Mouse (Mus musculus) testis, postnatal 10 days (tissue): ENCODE results near the gene Zfp148.
"Not testable (repeated sequence)": the region's sequence is repeated elsewhere in the genome, so short reads cannot be mapped to it uniquely, and the experiment has no call there.

Experiments used
- DNase-seq: peaks from one replicate; pipeline ENCODE4 v3.0.0; 2021; ENCODE audit warnings: low spot score

The Zfp148 gene

DNA sequence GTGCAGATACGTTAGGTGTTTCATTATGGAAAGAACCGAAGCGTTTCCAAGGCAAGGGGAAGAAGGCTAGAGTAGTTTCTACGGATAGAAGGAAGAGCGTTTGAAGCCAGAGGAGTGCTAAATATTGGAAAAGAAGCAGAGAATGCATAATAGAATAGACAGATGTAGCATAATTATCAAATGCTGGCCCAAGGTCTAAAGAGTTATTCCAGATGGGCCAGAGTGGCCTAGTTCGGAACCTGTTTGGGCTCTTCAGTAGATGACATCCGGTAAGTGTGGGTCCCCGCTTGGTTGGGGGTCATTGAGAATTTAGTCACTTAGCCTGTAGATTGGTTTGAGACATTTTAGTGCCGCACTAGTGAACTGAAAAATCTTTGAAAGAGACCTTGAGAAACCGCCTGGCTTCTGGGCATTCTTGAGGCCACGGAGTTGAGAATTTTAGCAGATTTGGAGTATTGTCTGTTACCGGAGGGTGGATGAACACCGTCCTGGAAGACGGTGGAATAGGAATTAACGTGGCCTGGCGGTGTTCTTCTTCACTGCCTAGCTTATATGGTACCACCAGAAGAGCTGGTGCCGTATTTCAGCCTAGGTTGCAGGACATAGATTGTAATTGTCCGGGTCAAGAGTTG, 1.1 kb downstream of the Zfp148 start:
- DNase-seq: no peak

DNA sequence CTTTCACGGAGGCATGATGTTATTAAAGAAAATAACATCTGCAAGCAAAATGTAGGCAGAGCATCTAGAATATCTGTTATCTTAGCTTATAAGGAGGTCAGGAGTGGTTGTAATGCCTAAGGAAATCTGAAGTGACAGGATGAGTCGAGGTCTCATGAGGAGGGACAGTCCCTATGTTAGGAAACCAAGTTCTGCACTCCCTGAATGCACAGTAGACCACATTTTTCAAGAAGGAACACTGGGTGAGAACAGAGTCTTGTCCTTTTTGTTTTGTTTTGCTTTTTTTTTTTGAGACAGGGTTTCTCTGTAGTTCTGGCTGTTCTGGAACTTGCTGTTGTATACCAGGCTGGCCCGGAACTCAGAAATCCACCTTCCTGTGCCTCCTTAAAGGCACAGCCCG, 1.7 kb downstream of the Zfp148 start:
- DNase-seq: no peak

DNA sequence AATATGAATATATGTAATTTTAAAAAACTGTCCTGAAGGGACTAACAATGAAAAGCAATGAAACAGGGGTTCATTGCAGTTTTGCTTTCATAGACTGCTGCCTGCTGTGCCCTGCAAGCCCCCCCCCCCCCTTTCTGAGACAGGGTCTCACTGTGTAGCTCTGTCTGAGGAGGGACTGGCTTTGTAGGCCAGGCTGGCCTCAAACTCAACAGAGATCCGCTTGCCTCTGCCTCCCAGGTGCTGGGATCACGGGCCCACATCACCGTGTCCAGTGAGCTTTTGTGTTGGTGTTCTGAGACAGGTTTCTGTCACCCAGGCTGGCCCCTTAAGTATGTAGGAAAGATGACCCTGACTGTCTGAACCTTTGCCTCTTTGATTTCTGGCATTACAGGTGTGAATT, 2.9 kb downstream of the Zfp148 start:
- no peak for DNase-seq

DNA sequence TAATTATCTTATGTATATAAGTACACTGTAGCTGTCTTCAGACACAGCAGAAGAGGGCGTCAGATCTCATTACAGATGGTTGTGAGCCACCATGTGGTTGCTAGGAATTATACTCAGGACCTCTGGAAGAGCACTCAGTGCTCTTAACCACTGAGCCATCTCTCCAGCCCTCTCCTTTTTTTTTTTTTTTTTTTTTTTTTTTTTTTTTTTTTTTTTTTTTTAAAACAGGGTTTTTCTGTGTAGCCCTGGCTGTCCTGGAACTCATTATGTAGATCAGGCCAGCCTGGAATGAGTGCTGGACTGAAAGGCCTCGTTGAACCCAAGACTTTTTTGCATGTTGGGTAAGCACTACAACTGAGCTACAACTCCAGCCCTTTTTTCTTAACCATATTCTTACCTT, 3.4 kb downstream of the Zfp148 start:
- not testable (repeated sequence) for DNase-seq

DNA sequence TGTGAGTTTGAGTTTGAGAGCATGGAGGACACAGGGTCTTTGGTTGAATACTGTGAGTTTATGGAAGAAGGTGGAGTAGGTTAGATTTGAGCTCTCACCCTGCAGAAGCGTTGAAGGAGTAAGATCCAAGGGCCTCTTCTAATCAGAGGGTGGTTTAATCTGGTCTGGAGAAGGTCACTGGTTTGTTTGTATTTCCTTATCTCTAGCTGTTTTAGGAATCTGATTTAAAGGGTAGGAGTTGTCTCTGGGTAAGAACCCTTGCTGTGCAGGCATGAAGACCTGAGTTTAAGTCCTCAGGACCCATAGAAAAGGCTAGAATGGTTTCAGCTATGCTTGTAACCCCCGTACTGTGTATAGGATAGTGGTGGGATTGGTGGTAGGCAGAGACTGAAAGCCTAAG, 6.4 kb downstream of the Zfp148 start:
- DNase-seq: no peak

DNA sequence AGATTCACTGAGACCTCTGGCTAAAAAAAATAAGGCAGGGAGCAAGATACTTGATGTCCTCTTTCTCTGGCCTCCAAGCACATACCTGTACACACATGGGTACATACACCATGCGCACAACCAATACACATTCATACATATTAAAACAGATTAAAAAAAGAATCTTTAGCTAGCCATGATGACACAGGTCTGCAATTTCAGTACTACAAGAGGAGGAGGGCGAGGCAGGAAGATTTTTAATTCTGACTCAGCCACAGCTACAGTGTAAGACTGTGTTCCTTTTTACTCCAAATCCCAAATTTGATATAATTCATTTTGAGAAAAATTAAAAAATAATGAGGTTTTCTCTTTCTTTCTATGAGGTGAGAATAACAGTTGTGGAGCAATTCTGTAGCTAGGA, 6.8 kb downstream of the Zfp148 start:
- no peak for DNase-seq

DNA sequence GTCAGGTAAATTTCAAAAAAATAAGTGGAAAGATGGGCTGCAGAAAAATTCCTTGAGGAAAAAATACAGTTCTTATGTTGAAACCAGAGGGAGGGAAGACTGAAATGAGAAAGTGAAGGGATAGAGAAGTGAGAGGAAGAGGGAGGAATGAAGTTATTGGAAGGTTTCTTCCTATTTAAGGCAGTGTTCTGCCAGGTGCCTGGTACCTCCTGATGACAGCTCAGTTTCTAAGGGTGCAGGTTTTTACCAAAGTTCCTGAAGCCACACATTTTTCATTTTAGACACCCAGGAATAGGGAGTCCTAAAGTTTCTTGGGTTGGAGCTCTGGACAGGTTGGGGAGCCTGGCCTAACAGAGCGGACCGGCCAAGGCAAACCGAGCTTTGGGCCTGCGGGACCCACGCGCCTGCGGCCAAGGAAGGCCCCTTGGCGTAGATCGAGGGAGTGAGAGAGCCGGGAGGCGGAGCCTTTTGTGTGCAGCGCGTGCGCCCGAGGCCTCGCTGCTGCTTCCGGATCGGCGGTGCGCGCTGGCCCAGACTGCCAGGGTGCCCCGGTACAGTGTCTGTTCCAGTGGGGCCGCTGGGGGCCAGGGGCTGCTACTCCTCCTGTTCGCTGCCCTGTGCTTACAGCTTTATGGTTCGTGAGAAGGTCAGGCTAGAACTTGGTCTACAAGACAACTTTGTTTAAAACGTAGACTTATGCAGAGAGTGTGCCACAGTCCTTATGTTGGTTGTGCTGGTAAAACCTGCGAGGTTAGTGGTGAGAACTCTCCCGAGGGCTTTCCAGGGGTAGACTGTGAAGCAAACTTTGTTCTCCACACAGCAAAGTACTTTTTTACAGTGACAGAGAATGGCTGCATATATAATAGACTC, 19.5 kb downstream of the Zfp148 start:
- peak; percentile 83 for DNase-seq

DNA sequence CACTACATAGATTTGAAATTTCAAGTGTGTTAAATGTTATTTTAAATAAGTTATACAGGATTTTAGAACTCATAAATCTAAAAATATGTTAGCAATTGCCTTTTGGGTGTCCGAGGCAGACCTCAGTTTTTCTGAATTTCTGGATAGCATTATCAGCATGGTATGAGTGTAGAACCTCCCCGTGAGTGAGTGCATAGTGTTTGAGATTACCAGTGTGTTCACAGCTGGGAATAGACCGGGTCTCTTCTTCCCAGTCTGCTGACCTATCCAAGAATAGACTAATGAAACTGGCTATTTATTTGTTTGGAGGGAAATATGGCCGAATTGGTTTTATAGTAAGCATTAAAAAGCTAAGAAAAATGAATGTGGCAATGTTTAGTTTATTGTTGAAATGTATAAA, 20.3 kb downstream of the Zfp148 start:
- DNase-seq: no peak

DNA sequence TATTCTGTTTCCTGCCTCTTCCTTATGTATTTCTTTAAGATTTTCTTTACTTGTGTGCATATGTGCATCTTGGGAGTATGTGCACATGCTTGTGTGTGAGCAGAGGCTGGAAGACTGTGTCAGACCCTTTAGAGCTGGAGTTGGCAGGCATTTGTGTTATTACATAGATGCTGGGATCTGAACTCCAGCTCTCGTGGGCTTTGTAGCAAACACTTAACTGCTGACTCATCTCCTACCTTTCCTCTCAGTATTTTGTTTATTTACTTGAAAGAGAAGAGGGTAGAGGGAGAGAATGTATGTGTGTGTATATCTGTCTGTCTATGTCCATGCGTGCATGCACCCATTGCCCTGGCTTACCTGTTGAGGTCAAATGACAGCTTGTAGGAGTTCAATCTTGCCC, 22.6 kb downstream of the Zfp148 start:
- no peak for DNase-seq

DNA sequence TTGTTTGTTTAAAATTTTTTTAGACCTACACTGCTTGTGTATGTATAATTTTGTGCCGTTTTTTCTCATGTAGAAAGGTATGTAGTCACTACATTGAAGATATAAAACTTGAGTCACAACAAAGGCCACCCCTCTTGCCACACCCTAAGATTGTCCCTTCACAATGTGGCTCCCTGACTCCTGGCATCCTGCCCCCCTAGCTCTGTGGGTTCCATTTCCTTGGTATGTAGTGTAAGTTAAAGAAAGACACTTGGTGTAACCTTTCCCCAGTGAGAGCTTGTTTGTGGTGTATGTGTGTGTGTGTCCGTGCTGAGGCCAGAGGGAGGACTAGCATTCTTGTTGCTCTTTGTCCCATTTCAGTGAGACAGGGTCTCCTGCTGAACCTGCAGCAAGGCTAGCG, 23.4 kb downstream of the Zfp148 start:
- no peak for DNase-seq

DNA sequence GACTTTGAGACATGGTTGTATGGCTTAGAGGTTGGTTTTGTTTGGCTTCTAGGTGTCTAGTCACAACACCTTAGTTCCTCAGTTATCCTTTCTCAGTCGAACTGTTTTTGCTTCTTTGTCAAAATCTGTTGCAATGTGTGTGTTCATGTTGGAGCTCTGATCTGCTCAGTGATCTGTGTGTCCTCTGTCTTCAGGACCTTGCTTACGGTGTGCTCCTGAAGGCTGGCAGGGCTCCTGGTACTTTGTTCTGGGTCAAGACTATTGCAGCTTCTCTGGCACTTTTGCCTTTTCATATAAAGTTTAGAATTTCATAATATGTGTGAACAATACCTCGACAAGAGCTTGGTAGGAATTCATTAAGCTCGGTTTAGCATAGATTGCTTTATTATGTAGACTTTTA, 24.9 kb downstream of the Zfp148 start:
- DNase-seq: no peak

DNA sequence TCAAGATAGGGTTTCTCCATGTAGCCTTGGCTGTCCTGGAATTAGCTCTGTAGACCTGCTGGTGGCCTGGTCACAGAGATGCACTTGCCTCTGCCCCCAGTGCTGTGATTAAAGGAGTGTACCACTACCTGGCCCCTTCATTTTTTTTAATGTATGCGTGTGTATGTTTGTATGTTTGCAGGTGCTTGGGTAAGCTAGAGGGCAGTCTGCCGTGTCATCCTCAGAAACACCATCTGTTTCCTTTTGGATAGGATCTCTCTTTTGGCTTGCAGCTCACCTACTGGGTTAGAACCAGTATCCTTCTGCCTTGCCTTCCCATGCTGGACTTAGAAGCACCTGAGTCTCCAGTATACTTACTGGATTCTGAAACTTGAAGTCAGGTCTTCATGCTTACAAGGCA, 29.5 kb downstream of the Zfp148 start:
- no peak for DNase-seq

DNA sequence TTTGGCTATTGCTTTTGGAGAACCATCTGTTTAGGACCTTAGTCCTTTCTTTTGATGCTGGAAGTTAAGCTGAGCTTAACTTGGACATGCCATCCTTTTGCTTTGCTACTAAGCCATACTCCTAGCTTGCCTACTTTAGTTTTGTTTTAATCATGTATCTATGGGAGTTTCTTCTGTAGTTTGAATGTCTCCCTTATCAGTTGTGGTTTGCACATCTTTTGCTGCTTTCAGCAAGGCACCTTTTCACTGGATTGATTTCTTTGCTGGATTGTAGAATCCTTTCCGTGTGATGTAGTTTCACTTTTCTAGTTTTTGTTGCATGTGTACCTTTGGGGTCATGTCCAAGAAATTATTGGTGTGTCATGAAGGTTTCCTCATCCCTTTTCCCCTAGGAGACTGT, 30.0 kb downstream of the Zfp148 start:
- no peak for DNase-seq

DNA sequence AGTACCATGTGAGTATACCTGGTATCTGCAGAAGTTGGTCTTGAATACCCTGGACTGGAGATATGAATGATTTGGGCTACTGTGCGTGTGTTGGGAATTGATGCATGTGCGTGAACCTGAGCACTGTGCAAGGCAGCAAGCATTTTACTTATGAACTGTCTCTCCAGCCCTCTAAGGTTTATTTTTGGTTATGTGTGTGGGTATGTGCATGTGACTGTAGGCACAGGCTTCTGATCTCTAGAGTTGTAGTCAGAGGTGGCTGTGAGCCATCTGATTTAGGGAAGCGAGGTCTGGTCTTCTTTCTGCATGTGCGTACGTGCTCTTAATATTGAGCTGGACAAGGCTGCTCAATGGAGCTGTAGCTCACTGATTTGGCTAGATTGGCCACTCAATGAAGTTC, 33.6 kb downstream of the Zfp148 start:
- DNase-seq: no peak

DNA sequence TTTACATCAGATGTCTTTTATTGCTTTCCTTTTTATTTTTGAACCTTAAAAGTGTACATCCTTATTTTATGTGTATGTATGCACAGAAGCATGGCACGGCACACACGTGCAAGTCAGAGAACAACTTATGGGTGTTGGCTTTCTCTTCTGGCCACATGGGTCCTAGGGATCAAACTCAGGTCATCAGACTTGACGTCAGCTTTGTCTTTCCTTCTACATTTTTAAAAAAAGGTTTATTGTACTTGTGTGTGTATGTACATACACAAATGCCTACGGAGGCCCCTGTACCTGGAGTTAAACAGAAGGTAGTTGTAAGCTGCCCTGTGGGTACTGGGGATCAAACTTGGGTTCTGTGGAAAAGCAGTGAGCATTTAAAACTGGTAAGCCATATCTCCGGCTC, 35.0 kb downstream of the Zfp148 start:
- DNase-seq: no peak

DNA sequence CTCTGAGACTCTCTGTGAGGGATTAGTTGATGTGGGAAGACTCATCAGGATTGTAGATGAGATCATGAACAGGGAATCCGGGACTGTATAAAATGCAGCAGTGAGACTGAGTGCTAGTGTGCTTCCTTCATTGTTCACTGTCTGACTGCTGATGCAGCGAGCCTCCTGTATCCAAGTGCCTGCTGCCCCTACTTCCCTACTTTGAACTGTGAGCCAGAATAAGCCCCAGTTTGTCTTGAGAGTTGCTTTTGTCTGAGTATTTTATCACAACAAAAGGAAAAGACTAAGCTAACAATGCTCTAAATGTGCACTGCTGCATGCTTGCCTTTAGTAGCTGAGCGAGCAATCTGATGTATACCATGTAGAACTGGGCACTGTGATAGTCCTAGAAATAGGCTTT, 47.7 kb downstream of the Zfp148 start:
- no peak for DNase-seq

DNA sequence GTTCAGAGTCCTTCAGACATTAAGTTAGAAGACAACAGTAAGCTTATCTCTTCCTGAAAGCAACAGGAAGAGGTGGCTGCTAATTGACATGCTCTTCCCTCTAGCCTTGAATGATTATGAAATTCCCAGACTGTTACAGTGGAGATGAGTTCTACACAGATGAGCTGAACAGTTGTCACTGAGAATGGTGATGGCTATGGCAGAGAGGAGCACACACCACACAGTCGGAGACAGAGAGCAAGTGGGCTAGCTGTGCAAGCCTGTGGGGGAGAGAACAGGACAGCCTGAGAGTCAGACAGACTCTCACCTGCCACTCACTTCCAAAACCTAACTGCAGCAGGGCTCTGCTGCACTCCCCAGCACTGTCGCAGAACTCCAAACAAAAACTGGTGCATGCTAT, 51.0 kb downstream of the Zfp148 start:
- DNase-seq: no peak

DNA sequence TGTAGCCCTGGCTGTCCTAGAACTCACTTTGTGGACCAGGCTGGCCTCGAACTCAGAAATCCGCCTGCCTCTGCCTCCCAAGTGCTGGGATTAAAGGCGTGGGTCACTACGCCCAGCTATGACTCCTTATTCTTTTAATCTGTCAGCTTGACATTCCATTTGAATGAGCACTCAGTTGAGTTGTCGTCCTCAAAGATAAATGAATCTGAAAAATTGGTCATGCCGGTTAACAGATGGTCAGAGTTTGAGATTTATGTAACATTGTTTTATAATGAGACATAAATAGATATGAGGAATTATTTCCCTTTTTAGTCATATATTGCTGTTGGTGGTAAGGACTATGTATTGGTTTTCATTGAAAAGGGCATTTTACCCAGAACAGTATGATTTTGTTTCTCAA, 60.4 kb downstream of the Zfp148 start:
- no peak for DNase-seq

DNA sequence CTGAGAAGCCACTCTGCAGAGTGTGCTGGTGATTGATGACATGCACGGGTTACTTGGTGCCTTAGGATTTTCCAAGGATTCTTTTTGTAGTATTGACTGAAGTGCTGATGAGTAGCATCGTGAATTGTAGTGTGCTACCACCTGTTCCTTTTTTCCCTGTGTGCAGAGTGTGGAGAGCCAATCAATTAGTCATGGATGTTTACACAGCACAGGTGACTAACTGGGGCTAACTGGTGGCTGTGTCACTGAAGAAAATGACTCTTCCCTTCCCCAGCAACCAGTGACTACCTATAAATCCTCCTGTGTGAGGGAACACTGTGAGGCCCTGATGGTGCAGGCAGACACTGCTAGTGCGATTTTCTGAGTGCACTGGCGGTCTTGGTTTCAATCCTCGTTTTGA, 66.2 kb downstream of the Zfp148 start:
- DNase-seq: no peak

DNA sequence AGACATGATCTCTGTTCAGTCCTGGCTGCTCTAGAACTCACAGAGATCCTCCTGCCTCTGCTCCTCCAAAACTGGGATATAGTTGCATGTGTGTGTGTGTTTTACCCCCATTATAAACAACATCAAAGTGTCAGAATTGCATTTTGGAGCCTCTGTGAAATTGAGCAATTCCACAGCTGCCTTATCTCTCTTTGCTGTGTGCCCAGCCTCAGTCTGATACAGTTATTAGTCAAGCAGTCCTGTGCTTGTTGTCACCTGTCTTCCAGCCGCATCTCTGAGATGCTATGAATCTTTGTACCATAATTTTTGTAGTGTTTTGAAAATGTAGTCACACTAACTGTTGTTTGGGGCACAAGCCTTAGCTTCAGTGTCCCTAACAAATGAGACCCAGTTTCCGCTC, 73.2 kb downstream of the Zfp148 start:
- DNase-seq: no peak

DNA sequence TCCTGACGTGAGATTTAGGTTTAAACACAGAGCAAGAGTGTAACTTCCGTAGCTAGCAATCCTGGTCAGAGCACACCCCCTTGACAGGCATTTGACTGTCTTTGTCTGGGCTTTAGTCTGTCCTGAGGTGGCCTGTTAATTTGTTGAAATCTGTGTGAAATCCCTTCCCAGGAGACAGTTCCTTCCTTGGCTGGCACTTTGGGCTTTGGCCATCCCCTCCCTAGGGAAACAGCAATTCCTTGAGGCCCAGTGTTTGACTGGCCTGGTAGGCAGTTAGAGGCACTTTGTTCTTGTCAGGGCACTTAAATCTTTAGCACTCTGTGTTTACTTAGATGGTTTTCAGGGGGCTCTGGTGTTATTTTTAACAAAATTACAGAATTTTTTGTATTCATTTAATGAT, 73.7 kb downstream of the Zfp148 start:
- no peak for DNase-seq

DNA sequence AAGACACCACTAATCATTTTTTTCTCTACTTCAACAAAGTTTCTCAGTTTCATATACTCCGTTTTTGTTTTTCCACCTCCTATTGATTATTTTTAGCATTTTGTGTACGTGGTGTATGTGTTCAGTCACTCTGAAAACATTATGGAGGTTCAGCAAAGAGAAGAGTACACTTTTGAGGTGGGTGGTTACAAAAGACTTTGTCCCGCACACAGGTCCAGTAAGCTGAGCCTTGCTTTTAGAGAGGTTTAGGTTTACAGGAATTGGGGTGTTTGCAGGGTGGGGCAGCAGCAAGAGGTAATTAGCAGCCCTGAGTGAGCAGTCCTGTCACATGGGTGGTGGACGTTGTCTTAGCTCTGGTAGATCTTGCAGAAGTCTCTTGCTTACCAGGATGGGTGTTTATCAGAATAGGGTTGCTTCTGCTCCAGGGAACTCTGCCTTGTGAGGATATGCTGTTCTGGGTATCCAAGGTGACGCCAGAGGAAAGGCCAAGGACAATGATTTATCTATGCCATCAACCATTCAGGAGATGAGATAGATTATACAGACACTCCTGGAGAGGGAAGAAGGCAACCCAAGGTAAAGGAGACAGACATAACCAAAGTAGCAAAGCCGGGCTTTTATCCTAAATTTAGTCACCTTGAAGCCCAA, 74.8 kb downstream of the Zfp148 start:
- no peak for DNase-seq

DNA sequence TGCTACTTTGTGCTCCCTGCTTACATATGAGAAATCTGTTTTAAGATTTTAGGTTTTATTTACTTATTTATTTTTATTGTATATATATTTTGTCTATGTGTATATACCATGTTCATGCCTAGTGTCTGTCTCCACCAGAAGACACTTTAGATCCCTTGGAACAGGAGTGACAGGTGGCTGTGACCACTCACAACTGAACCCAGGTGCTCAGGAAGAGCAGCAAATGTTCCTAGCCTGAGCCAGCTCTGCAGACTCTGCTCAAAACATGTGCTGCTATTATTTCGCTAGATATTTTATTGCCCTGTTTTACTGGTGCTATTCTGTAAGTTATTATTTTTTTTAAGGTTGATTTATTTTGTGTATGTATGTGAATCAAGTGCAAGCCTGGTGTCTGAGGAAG, 78.5 kb downstream of the Zfp148 start:
- no peak for DNase-seq
